Mouse (Mus musculus) stomach, postnatal 0 days (tissue): ENCODE results near the gene Atp7a.

Source experiments
- CTCF ChIP-seq: IDR thresholded peaks from 2 replicates; pipeline ENCODE4 v1.5.1; 2016; ENCODE audit warnings: antibody characterized with exemption, low read depth, mild to moderate bottlenecking, moderate library complexity
- EP300 ChIP-seq: optimal IDR thresholded peaks from 2 replicates; pipeline ENCODE3; 2016; ENCODE audit warnings: antibody characterized with exemption

GRCm38 (mm10) chrX:106045928-106046327 lies 18.9 kb downstream of the Atp7a start:
- no peak for TF ChIP-seq CTCF
- TF ChIP-seq EP300 = no peak
